Mouse (Mus musculus): ENCODE data around the gene Srrt. TPM values are rescaled to one million over a fixed set of nuclear protein-coding genes. Genes with fewer than 3 reads are reported as not detected.

Gene Srrt
- polyA plus RNA-seq, 1 experiment from 2014 or later: 97.2 TPM

- no peak for ATAC-seq
- H3K27ac ChIP-seq (ENCODE audit: low read length): no peak overlapping the region
- H3K4me1 ChIP-seq (ENCODE audit: control insufficient read depth, insufficient read depth, low read length): peaks cover 28% of the 10 kb centered on the region
- H3K9ac ChIP-seq (ENCODE audit: low read depth, low read length): peak overlapping the region; percentile 39
- H3K27me3 ChIP-seq (ENCODE audit: control insufficient read depth, insufficient read depth, low read depth, low read length): peaks cover 12% of the 10 kb centered on the region
- peak overlapping the region; percentile 96 for H3K4me2 ChIP-seq (ENCODE audit: low read length)
- peak overlapping the region; percentile 65 for H3K4me3 ChIP-seq (ENCODE audit: low read depth, low read length)
- H3K9me3 ChIP-seq (replicated peaks; ENCODE audit: control insufficient read depth, low read length, poor library complexity, severe bottlenecking): no peaks in the 10 kb centered on the region
- no peaks in the 10 kb centered on the region for H3K36me3 ChIP-seq (ENCODE audit: control insufficient read depth, insufficient read depth, low read length)
- under 1% methylated on average over 33 of the region's 33 CpGs for WGBS
Observed at GRCm38 (mm10) chr5:137348482-137349383, 41.3 kb upstream of the Srrt start.

- peaks cover 12% of the 10 kb centered on the region for H3K27me3 ChIP-seq (ENCODE audit: control insufficient read depth, insufficient read depth, low read depth, low read length)
- ATAC-seq: no peak
- H3K36me3 ChIP-seq (ENCODE audit: control insufficient read depth, insufficient read depth, low read length): no peaks in the 10 kb centered on the region
- H3K4me1 ChIP-seq (ENCODE audit: control insufficient read depth, insufficient read depth, low read length): peaks cover 28% of the 10 kb centered on the region
- 14% methylated on average over 7 of the region's 7 CpGs for WGBS
- no peak overlapping the region for H3K9ac ChIP-seq (ENCODE audit: low read depth, low read length)
- H3K9me3 ChIP-seq (replicated peaks; ENCODE audit: control insufficient read depth, low read length, poor library complexity, severe bottlenecking): no peaks in the 10 kb centered on the region
- no peak overlapping the region for H3K27ac ChIP-seq (ENCODE audit: low read length)
- H3K4me3 ChIP-seq (ENCODE audit: low read depth, low read length): no peak overlapping the region
- no peak overlapping the region for H3K4me2 ChIP-seq (ENCODE audit: low read length)
Observed at GRCm38 (mm10) chr5:137347856-137348255, 40.4 kb upstream of the Srrt start.

DNA sequence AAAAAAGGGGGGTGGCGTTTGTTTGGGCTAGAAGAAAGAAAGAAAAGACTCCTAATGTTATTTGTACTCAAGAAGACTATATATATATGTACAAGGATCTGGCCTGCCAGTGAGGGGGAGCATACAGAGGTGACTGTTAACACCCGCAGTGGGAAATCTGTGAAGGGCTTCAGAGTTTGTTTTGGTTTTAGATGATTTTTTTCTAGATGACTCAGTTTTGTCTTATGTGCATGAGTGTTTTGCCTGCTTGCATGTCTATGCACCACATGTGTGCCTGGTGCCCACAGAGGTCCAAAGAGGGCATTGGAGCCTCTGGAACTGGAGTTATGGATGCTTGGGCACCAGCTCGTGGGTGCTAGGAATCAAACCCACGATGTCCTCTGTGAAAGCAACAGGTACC is 39.5 kb upstream of the Srrt start:
- 90% methylated on average over 4 of the region's 4 CpGs for WGBS
- Histone ChIP-seq H3K27ac (ENCODE audit: low read length) (no peak overlapping the region), H3K4me2 (ENCODE audit: low read length) (no peak overlapping the region), H3K4me3 (ENCODE audit: low read depth, low read length) (no peak overlapping the region), H3K4me1 (ENCODE audit: control insufficient read depth, insufficient read depth, low read length) (peaks cover 26% of the 10 kb centered on the region), H3K9ac (ENCODE audit: low read depth, low read length) (no peak overlapping the region), H3K36me3 (ENCODE audit: control insufficient read depth, insufficient read depth, low read length) (no peaks in the 10 kb centered on the region), H3K9me3 (replicated peaks; ENCODE audit: control insufficient read depth, low read length, poor library complexity, severe bottlenecking) (no peaks in the 10 kb centered on the region), H3K27me3 (ENCODE audit: control insufficient read depth, insufficient read depth, low read depth, low read length) (peaks cover 12% of the 10 kb centered on the region)
- ATAC-seq: no peak

- Histone ChIP-seq H3K36me3 (ENCODE audit: control insufficient read depth, insufficient read depth, low read length) (no peaks in the 10 kb centered on the region), H3K4me3 (ENCODE audit: low read depth, low read length) (no peak overlapping the region), H3K4me1 (ENCODE audit: control insufficient read depth, insufficient read depth, low read length) (peaks cover 26% of the 10 kb centered on the region), H3K4me2 (ENCODE audit: low read length) (no peak overlapping the region), H3K27ac (ENCODE audit: low read length) (no peak overlapping the region), H3K9ac (ENCODE audit: low read depth, low read length) (no peak overlapping the region), H3K9me3 (replicated peaks; ENCODE audit: control insufficient read depth, low read length, poor library complexity, severe bottlenecking) (no peaks in the 10 kb centered on the region), H3K27me3 (ENCODE audit: control insufficient read depth, insufficient read depth, low read depth, low read length) (peaks cover 12% of the 10 kb centered on the region)
- no peak for ATAC-seq
- WGBS: 92% methylated on average over 1 of the region's 1 CpGs
Observed at GRCm38 (mm10) chr5:137346388-137346787, 38.9 kb upstream of the Srrt start.

DNA sequence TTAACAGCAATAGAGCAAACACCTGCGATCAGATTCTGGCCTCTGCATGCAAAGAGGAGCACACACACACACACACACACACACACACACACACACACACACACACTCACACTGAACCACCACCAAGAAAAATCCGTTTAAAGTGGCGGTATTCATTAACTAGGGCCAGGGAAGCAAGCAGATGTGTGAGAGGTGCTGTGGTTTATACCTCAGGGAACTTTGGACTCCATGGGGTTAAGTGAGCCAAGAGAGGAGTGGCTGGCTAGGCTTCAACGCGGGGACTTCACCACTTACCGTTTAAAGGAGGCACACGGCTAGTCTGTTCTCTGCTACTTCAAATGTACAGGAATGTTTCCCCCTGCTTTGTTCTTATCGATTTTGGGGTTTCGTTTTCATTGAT is 38.3 kb upstream of the Srrt start:
- H3K27ac ChIP-seq (ENCODE audit: low read length): no peak overlapping the region
- ATAC-seq: no peak
- no peaks in the 10 kb centered on the region for H3K36me3 ChIP-seq (ENCODE audit: control insufficient read depth, insufficient read depth, low read length)
- H3K27me3 ChIP-seq (ENCODE audit: control insufficient read depth, insufficient read depth, low read depth, low read length): peaks cover 12% of the 10 kb centered on the region
- no peak overlapping the region for H3K9ac ChIP-seq (ENCODE audit: low read depth, low read length)
- no peaks in the 10 kb centered on the region for H3K9me3 ChIP-seq (replicated peaks; ENCODE audit: control insufficient read depth, low read length, poor library complexity, severe bottlenecking)
- H3K4me2 ChIP-seq (ENCODE audit: low read length): no peak overlapping the region
- H3K4me3 ChIP-seq (ENCODE audit: low read depth, low read length): no peak overlapping the region
- H3K4me1 ChIP-seq (ENCODE audit: control insufficient read depth, insufficient read depth, low read length): peaks cover 24% of the 10 kb centered on the region
- 27% methylated on average over 9 of the region's 9 CpGs for WGBS

GRCm38 (mm10) chr5:137343869-137344268 is 36.4 kb upstream of the Srrt start:
- Histone ChIP-seq H3K4me1 (ENCODE audit: control insufficient read depth, insufficient read depth, low read length) (peaks cover 21% of the 10 kb centered on the region), H3K36me3 (ENCODE audit: control insufficient read depth, insufficient read depth, low read length) (no peaks in the 10 kb centered on the region), H3K9me3 (replicated peaks; ENCODE audit: control insufficient read depth, low read length, poor library complexity, severe bottlenecking) (no peaks in the 10 kb centered on the region), H3K9ac (ENCODE audit: low read depth, low read length) (no peak overlapping the region), H3K27ac (ENCODE audit: low read length) (no peak overlapping the region), H3K27me3 (ENCODE audit: control insufficient read depth, insufficient read depth, low read depth, low read length) (peaks cover 3% of the 10 kb centered on the region), H3K4me3 (ENCODE audit: low read depth, low read length) (no peak overlapping the region), H3K4me2 (ENCODE audit: low read length) (no peak overlapping the region)
- ATAC-seq: no peak

DNA sequence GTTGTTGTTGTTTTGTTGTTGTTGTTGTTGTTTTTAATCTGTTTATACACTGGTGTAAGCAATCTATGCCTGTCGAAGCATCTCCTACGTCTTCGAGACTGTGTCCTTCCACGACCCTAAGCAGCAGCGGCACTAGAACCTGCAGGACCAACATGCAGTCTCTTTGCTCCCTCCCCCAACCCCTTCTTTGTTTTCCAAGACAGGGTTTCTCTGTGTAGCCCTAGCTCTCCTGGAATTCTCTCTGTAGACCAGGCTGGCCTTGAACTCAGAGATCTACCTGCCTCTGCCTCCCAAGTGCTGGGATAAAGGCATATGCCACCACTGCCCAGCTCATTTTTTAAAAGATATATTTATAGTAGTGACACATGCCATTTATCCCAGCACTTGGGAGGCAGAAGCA is 35.9 kb upstream of the Srrt start:
- no peaks in the 10 kb centered on the region for H3K36me3 ChIP-seq (ENCODE audit: control insufficient read depth, insufficient read depth, low read length)
- no peak for ATAC-seq
- WGBS: 91% methylated on average over 5 of the region's 5 CpGs
- H3K27ac ChIP-seq (ENCODE audit: low read length): no peak overlapping the region
- H3K9me3 ChIP-seq (replicated peaks; ENCODE audit: control insufficient read depth, low read length, poor library complexity, severe bottlenecking): no peaks in the 10 kb centered on the region
- no peaks in the 10 kb centered on the region; the same call in 1 of the 2 replicates for H3K27me3 ChIP-seq (ENCODE audit: control insufficient read depth, insufficient read depth, low read depth, low read length)
- no peak overlapping the region for H3K4me3 ChIP-seq (ENCODE audit: low read depth, low read length)
- H3K4me2 ChIP-seq (ENCODE audit: low read length): no peak overlapping the region
- peaks cover 19% of the 10 kb centered on the region for H3K4me1 ChIP-seq (ENCODE audit: control insufficient read depth, insufficient read depth, low read length)
- H3K9ac ChIP-seq (ENCODE audit: low read depth, low read length): no peak overlapping the region

- Histone ChIP-seq H3K4me1 (ENCODE audit: control insufficient read depth, insufficient read depth, low read length) (peaks cover 19% of the 10 kb centered on the region), H3K9ac (ENCODE audit: low read depth, low read length) (no peak overlapping the region), H3K4me3 (ENCODE audit: low read depth, low read length) (no peak overlapping the region), H3K4me2 (ENCODE audit: low read length) (no peak overlapping the region), H3K27me3 (ENCODE audit: control insufficient read depth, insufficient read depth, low read depth, low read length) (no peaks in the 10 kb centered on the region), H3K36me3 (ENCODE audit: control insufficient read depth, insufficient read depth, low read length) (no peaks in the 10 kb centered on the region), H3K9me3 (replicated peaks; ENCODE audit: control insufficient read depth, low read length, poor library complexity, severe bottlenecking) (no peaks in the 10 kb centered on the region), H3K27ac (ENCODE audit: low read length) (no peak overlapping the region)
- 81% methylated on average over 7 of the region's 7 CpGs for WGBS
- ATAC-seq: no peak
Observed at GRCm38 (mm10) chr5:137342407-137343012, 35.0 kb upstream of the Srrt start.

DNA sequence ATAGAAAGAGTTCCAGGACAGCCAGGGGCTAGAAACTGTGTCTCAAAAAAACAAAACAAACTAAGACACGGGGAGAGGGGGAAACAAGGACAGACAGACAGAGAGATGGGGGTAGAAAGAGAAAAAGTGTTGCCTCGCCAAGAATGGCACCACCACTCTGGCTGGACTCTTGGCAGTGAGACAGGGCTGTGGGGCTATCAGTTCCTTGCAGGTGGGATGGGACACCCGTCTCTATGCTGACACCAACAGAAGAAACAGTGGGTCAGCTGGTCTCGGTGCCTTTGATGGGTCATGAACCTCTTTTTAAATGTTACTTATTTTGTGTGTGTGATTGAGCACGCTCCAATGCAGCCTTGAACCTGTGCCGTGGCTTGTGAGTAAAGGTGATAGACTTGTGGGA is 32.7 kb upstream of the Srrt start:
- no peaks in the 10 kb centered on the region for H3K9me3 ChIP-seq (replicated peaks; ENCODE audit: control insufficient read depth, low read length, poor library complexity, severe bottlenecking)
- H3K27me3 ChIP-seq (ENCODE audit: control insufficient read depth, insufficient read depth, low read depth, low read length): no peaks in the 10 kb centered on the region
- peak overlapping the region; percentile 82 for H3K27ac ChIP-seq (ENCODE audit: low read length)
- H3K4me1 ChIP-seq (ENCODE audit: control insufficient read depth, insufficient read depth, low read length): peaks cover 19% of the 10 kb centered on the region
- H3K4me2 ChIP-seq (ENCODE audit: low read length): peak overlapping the region; percentile 93
- H3K36me3 ChIP-seq (ENCODE audit: control insufficient read depth, insufficient read depth, low read length): no peaks in the 10 kb centered on the region
- WGBS: 72% methylated on average over 6 of the region's 6 CpGs
- H3K9ac ChIP-seq (ENCODE audit: low read depth, low read length): peak overlapping the region; percentile 74
- no peak overlapping the region for H3K4me3 ChIP-seq (ENCODE audit: low read depth, low read length)
- ATAC-seq: no peak
